Mouse (Mus musculus) liver, adult (tissue): ENCODE results near the gene Nudc.

Experiments used
- GATA4 ChIP-seq: IDR thresholded peaks from 2 replicates; pipeline ENCODE4 v1.6.1; 2014; ENCODE audit warnings: mild to moderate bottlenecking, low read length; ENCODE audit not compliant: insufficient replicate concordance

Gene Nudc

GRCm38 (mm10) chr4:133545272-133546231 lies at the start of gene Nudc:
Gene Nudc (minus strand): TSS chr4:133545996.
- peak; percentile 30; the same call in 1 of the 2 replicates for TF ChIP-seq GATA4

GRCm38 (mm10) chr4:133595538-133595937 lies 49.7 kb upstream of the Nudc start:
- no peak for TF ChIP-seq GATA4

GRCm38 (mm10) chr4:133592570-133592969 lies 46.8 kb upstream of the Nudc start:
- no peak for TF ChIP-seq GATA4

GRCm38 (mm10) chr4:133584059-133584951 lies 38.5 kb upstream of the Nudc start, which contains the start of gene Gpn2:
Gene Gpn2 (plus strand): TSS chr4:133584362.
- no peak; the same call in 1 of the 2 replicates for TF ChIP-seq GATA4

- no peak for TF ChIP-seq GATA4
These were observed 37.9 kb upstream of the Nudc start for GRCm38 (mm10) chr4:133583690-133584058.

- TF ChIP-seq GATA4, result no peak
These were observed 32.2 kb upstream of the Nudc start for GRCm38 (mm10) chr4:133577983-133578382.

- no peak for TF ChIP-seq GATA4
These were observed 29.0 kb upstream of the Nudc start for GRCm38 (mm10) chr4:133574843-133575202.

GRCm38 (mm10) chr4:133574070-133574842 lies 28.5 kb upstream of the Nudc start, which contains the start of gene Gpatch3:
Gene Gpatch3 (plus strand): TSS chr4:133574745.
- TF ChIP-seq GATA4, result no peak

- TF ChIP-seq GATA4, result no peak
These were observed 24.3 kb upstream of the Nudc start for GRCm38 (mm10) chr4:133570066-133570466.

- no peak for TF ChIP-seq GATA4
These were observed 23.7 kb upstream of the Nudc start for GRCm38 (mm10) chr4:133569291-133570065.

- TF ChIP-seq GATA4, result no peak
These were observed 21.5 kb upstream of the Nudc start for GRCm38 (mm10) chr4:133567251-133567650.

- peak; percentile 32; the same call in 1 of the 2 replicates for TF ChIP-seq GATA4
These were observed 17.4 kb upstream of the Nudc start for GRCm38 (mm10) chr4:133563123-133563571.

GRCm38 (mm10) chr4:133561622-133562021 lies 15.8 kb upstream of the Nudc start:
- TF ChIP-seq GATA4, result peak; percentile 34; the same call in 1 of the 2 replicates

GRCm38 (mm10) chr4:133559846-133560245 lies 14.1 kb upstream of the Nudc start:
- no peak for TF ChIP-seq GATA4
